Mouse (Mus musculus): ENCODE data around the gene Tubb5.

DNA sequence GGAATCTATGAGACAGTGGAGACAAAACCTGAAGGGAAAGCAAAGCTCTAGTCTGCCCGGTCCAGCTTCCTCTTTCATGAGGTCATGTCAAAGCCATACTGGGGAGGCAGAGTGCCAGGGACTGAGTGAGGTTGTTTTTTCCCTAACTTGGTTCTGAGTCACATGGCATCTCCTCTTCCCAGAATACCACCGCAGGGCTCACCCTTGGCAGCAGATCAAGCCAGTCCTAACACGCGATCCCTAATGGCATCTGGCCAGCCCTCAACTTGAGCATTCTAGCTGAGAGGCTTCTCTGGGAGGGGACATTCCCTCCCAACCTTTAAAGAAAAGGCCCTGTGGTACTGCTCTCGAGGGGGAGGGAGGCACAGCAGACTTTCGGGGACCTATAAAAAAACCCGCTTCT, 24.9 kb downstream of the Tubb5 start:
- no peak for TF ChIP-seq CTCF (IDR thresholded peaks at IDR 0.05; ENCODE audit: low read depth)
- TF ChIP-seq EP300 (IDR thresholded peaks at IDR 0.05; ENCODE audit: low read depth) = peak; percentile 53; the same call in 1 of the 2 replicates

Measured in liver, postnatal 0 days (tissue).